Mouse (Mus musculus): ENCODE measurements around the gene Chrm2. TPM values are rescaled to one million over a fixed set of nuclear protein-coding genes. Genes with fewer than 3 reads are reported as not detected.

Gene Chrm2
- polyA plus RNA-seq (2015; fragmentation: Nextera tagmentation; extraction: Ambion mirVana) = 2.3 and 2.8 TPM in 2 replicates

GRCm38 (mm10) chr6:36387612-36388400 is at the start of gene Chrm2:
Gene Chrm2, plus strand, starts transcription at chr6:36388084.
- WGBS = 2% methylated on average over 30 of the region's 30 CpGs

GRCm38 (mm10) chr6:36373983-36374382 is 13.9 kb upstream of the Chrm2 start:
- Histone ChIP-seq H3K27me3 (no peaks in the 10 kb centered on the region), H3K4me2 (replicated peaks) (no peak overlapping the region), H3K4me3 (no peak overlapping the region), H3K9ac (replicated peaks) (no peak overlapping the region), H3K4me1 (no peaks in the 10 kb centered on the region), H3K9me3 (no peaks in the 10 kb centered on the region), H3K27ac (replicated peaks) (no peak overlapping the region), H3K36me3 (no peaks in the 10 kb centered on the region)
- no peak for ATAC-seq (replicated peaks)
- 83% methylated on average over 2 of the region's 2 CpGs for WGBS

More at GRCm38 (mm10) chr6:36387612-36388400, at the start of gene Chrm2:
- Histone ChIP-seq H3K27me3 (peaks cover 8% of the 10 kb centered on the region; the same call in 1 of the 2 replicates), H3K4me1 (peaks cover 19% of the 10 kb centered on the region), H3K4me2 (replicated peaks) (peak within 1 kb of the TSS; percentile 97), H3K36me3 (no peaks in the 10 kb centered on the region), H3K27ac (replicated peaks) (no peak within 1 kb of the TSS), H3K4me3 (peak within 1 kb of the TSS; percentile 59), H3K9me3 (no peaks in the 10 kb centered on the region), H3K9ac (replicated peaks) (peak within 1 kb of the TSS; percentile 55)
- ATAC-seq (replicated peaks) = peak; percentile 79

- H3K27me3 ChIP-seq = no peaks in the 10 kb centered on the region
- no peaks in the 10 kb centered on the region for H3K4me1 ChIP-seq
- no peak overlapping the region for H3K27ac ChIP-seq (replicated peaks)
- 75% methylated on average over 4 of the region's 4 CpGs for WGBS
- no peak overlapping the region for H3K9ac ChIP-seq (replicated peaks)
- H3K36me3 ChIP-seq = no peaks in the 10 kb centered on the region
- no peak overlapping the region for H3K4me2 ChIP-seq (replicated peaks)
- H3K4me3 ChIP-seq = no peak overlapping the region
- no peaks in the 10 kb centered on the region for H3K9me3 ChIP-seq
- no peak for ATAC-seq (replicated peaks)
These were observed 9.9 kb upstream of the Chrm2 start for GRCm38 (mm10) chr6:36377936-36378335.

- Histone ChIP-seq H3K4me1 (peaks cover 14% of the 10 kb centered on the region), H3K27me3 (peaks cover 2% of the 10 kb centered on the region; the same call in 1 of the 2 replicates), H3K4me3 (no peak overlapping the region), H3K36me3 (no peaks in the 10 kb centered on the region), H3K27ac (replicated peaks) (no peak overlapping the region), H3K4me2 (replicated peaks) (no peak overlapping the region), H3K9me3 (no peaks in the 10 kb centered on the region), H3K9ac (replicated peaks) (no peak overlapping the region)
- 52% methylated on average over 3 of the region's 3 CpGs for WGBS
- no peak for ATAC-seq (replicated peaks)
These were observed 3.8 kb upstream of the Chrm2 start for GRCm38 (mm10) chr6:36384102-36384501.

- H3K4me3 ChIP-seq = peak overlapping the region; percentile 59
- H3K4me2 ChIP-seq (replicated peaks) = peak overlapping the region; percentile 97
- H3K36me3 ChIP-seq = no peaks in the 10 kb centered on the region
- H3K27ac ChIP-seq (replicated peaks) = no peak overlapping the region
- H3K9me3 ChIP-seq = no peaks in the 10 kb centered on the region
- H3K27me3 ChIP-seq = peaks cover 8% of the 10 kb centered on the region; the same call in 1 of the 2 replicates
- peaks cover 19% of the 10 kb centered on the region for H3K4me1 ChIP-seq
- under 1% methylated on average over 36 of the region's 36 CpGs for WGBS
- ATAC-seq (replicated peaks) = peak; percentile 77
- H3K9ac ChIP-seq (replicated peaks) = peak overlapping the region; percentile 55
These were observed 746 bp downstream of the Chrm2 start for GRCm38 (mm10) chr6:36388401-36389259.

- ATAC-seq (replicated peaks) = 0 out of 2 replicates have a peak, but pooled peaks have one; percentile 7
- Histone ChIP-seq H3K4me3 (peak overlapping the region; percentile 59), H3K4me2 (replicated peaks) (peak overlapping the region; percentile 97), H3K27me3 (peaks cover 8% of the 10 kb centered on the region; the same call in 1 of the 2 replicates), H3K27ac (replicated peaks) (no peak overlapping the region), H3K36me3 (no peaks in the 10 kb centered on the region), H3K9ac (replicated peaks) (peak overlapping the region; percentile 55), H3K4me1 (peaks cover 19% of the 10 kb centered on the region), H3K9me3 (no peaks in the 10 kb centered on the region)
- WGBS = 30% methylated on average over 20 of the region's 20 CpGs
These were observed 1.5 kb downstream of the Chrm2 start for GRCm38 (mm10) chr6:36389260-36389965.

- no peak overlapping the region for H3K9ac ChIP-seq (replicated peaks)
- no peak overlapping the region for H3K27ac ChIP-seq (replicated peaks)
- H3K4me1 ChIP-seq = peaks cover 9% of the 10 kb centered on the region
- no peak; the same call in 1 of the 2 replicates for ATAC-seq (replicated peaks)
- no peaks in the 10 kb centered on the region for H3K36me3 ChIP-seq
- no peak overlapping the region for H3K4me3 ChIP-seq
- no peak overlapping the region for H3K4me2 ChIP-seq (replicated peaks)
- peaks cover 6% of the 10 kb centered on the region; the same call in 1 of the 2 replicates for H3K27me3 ChIP-seq
- 56% methylated on average over 4 of the region's 4 CpGs for WGBS
- no peaks in the 10 kb centered on the region for H3K9me3 ChIP-seq
These were observed 5.8 kb downstream of the Chrm2 start for GRCm38 (mm10) chr6:36393705-36394104.

- Histone ChIP-seq H3K4me1 (no peaks in the 10 kb centered on the region), H3K36me3 (no peaks in the 10 kb centered on the region), H3K9me3 (no peaks in the 10 kb centered on the region), H3K27me3 (no peaks in the 10 kb centered on the region), H3K27ac (replicated peaks) (no peak overlapping the region), H3K4me3 (no peak overlapping the region), H3K4me2 (replicated peaks) (no peak overlapping the region), H3K9ac (replicated peaks) (no peak overlapping the region)
- no peak for ATAC-seq (replicated peaks)
- 75% methylated on average over 5 of the region's 5 CpGs for WGBS
These were observed 17.3 kb downstream of the Chrm2 start for GRCm38 (mm10) chr6:36405139-36405538.

- ATAC-seq (replicated peaks) = no peak
- no peaks in the 10 kb centered on the region for H3K4me1 ChIP-seq
- no peak overlapping the region for H3K4me3 ChIP-seq
- no peak overlapping the region for H3K27ac ChIP-seq (replicated peaks)
- H3K9ac ChIP-seq (replicated peaks) = no peak overlapping the region
- H3K36me3 ChIP-seq = no peaks in the 10 kb centered on the region
- no peaks in the 10 kb centered on the region for H3K27me3 ChIP-seq
- H3K4me2 ChIP-seq (replicated peaks) = no peak overlapping the region
- no peaks in the 10 kb centered on the region for H3K9me3 ChIP-seq
These were observed 21.1 kb downstream of the Chrm2 start for GRCm38 (mm10) chr6:36409016-36409415.

- H3K9ac ChIP-seq (replicated peaks) = no peak overlapping the region
- WGBS = 88% methylated on average over 2 of the region's 2 CpGs
- H3K27me3 ChIP-seq = no peaks in the 10 kb centered on the region
- no peak overlapping the region for H3K4me3 ChIP-seq
- no peak overlapping the region for H3K27ac ChIP-seq (replicated peaks)
- no peaks in the 10 kb centered on the region for H3K9me3 ChIP-seq
- no peaks in the 10 kb centered on the region for H3K36me3 ChIP-seq
- H3K4me2 ChIP-seq (replicated peaks) = no peak overlapping the region
- no peaks in the 10 kb centered on the region for H3K4me1 ChIP-seq
- no peak for ATAC-seq (replicated peaks)
These were observed 22.2 kb downstream of the Chrm2 start for GRCm38 (mm10) chr6:36410057-36410456.

- ATAC-seq (replicated peaks) = 0 out of 2 replicates have a peak, but pooled peaks have one; percentile 48
- H3K9me3 ChIP-seq = no peaks in the 10 kb centered on the region
- no peaks in the 10 kb centered on the region for H3K4me1 ChIP-seq
- H3K9ac ChIP-seq (replicated peaks) = no peak overlapping the region
- WGBS = 58% methylated on average over 2 of the region's 2 CpGs
- H3K27me3 ChIP-seq = no peaks in the 10 kb centered on the region
- H3K4me2 ChIP-seq (replicated peaks) = no peak overlapping the region
- no peaks in the 10 kb centered on the region for H3K36me3 ChIP-seq
- H3K4me3 ChIP-seq = no peak overlapping the region
- H3K27ac ChIP-seq (replicated peaks) = no peak overlapping the region
These were observed 31.8 kb downstream of the Chrm2 start for GRCm38 (mm10) chr6:36419716-36420115.

All from forebrain, embryonic 15.5 days (tissue).